Mouse (Mus musculus): ENCODE measurements at regions not wholly inside any gene's neighbourhood (a gene's known extent, or its start where the extent isn't known, plus 50 kb on each side); places are given as distances from the start of the nearest gene placed in this dataset.

DNA sequence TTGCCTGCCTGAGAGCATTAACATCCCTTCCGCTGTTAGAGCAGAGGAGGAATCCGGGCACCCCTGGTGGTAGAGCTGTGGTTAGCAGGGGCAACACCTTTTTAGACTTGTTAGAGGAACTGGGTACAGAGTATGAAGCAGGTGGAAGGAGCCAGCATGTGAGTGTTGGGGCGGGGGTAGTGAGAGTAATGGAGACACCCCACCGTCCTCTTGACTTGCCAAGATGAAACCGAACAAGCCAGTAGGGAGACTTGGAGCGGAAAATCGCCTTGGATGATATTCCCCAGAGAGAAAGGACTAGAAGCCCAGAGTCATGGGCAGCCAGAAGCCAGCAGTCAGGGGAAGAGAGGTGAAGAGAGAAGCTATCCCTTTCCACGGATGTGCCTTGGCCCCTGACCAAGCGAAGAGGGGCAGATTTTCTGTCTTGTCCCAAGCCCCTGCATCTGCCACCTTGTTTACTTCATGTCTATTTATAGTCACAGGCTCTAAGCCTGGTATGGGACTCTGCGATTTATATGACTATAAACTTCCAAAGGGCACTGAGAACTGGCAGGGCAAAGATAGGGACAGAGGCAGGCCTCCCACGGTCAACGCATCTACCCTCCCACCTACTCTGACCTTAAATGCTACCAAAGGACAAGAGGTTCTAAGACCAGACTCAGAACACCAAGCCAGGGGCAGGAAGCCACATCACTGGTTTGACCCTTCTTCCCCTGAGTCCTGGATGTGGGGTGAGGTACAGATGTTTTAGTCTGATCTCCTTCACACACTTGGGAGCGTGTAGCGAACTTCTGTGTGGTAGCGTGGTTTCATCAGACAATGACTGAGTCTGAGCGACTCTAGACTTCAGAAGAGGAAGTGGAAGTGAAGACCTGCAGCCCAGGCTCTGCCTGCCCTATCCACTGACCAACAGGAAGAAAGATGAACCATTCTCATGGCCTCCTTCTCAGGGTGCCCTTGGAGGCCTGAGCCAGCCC is 55.9 kb upstream of the Btrc start:
- TF ChIP-seq ZC3H11A (IDR thresholded peaks at IDR 0.05; ENCODE audit: borderline replicate concordance, low read depth, low read length) (no peak), HCFC1 (IDR thresholded peaks at IDR 0.05; ENCODE audit: borderline replicate concordance, insufficient read depth, low read length) (no peak), CHD2 (IDR thresholded peaks at IDR 0.05; ENCODE audit: low read depth, low read length) (no peak)
